Mouse (Mus musculus): ENCODE measurements around the gene Atp2c2. TPM values are rescaled to one million over a fixed set of nuclear protein-coding genes. Genes with fewer than 3 reads are reported as not detected.

Gene Atp2c2
- polyA plus RNA-seq, 1 experiment from 2014 or later: 5.3 TPM

- Histone ChIP-seq H3K9me3 (no peaks in the 10 kb centered on the region), H3K36me3 (no peaks in the 10 kb centered on the region), H3K9ac (no peak overlapping the region), H3K4me1 (no peaks in the 10 kb centered on the region), H3K4me3 (replicated peaks) (no peak overlapping the region), H3K4me2 (no peak overlapping the region), H3K27ac (no peak overlapping the region), H3K27me3 (replicated peaks) (no peaks in the 10 kb centered on the region)
- ATAC-seq (ENCODE audit: insufficient read depth, low FRiP score, low read depth): no peak
- WGBS: 73% methylated on average over 8 of the region's 8 CpGs
Measured at GRCm38 (mm10) chr8:119727093-119727492, 27.3 kb downstream of the Atp2c2 start.

- WGBS: 84% methylated on average over 8 of the region's 8 CpGs
- H3K36me3 ChIP-seq: no peaks in the 10 kb centered on the region
Measured at GRCm38 (mm10) chr8:119728351-119728895, 28.6 kb downstream of the Atp2c2 start.

GRCm38 (mm10) chr8:119732072-119732471 is 32.3 kb downstream of the Atp2c2 start:
- H3K4me2 ChIP-seq: no peak overlapping the region
- no peak overlapping the region for H3K9ac ChIP-seq
- H3K27ac ChIP-seq: no peak overlapping the region
- H3K9me3 ChIP-seq: no peaks in the 10 kb centered on the region
- no peak for ATAC-seq (ENCODE audit: insufficient read depth, low FRiP score, low read depth)
- no peaks in the 10 kb centered on the region for H3K4me1 ChIP-seq
- H3K27me3 ChIP-seq (replicated peaks): no peaks in the 10 kb centered on the region
- 69% methylated on average over 13 of the region's 13 CpGs for WGBS
- H3K36me3 ChIP-seq: no peaks in the 10 kb centered on the region
- no peak overlapping the region for H3K4me3 ChIP-seq (replicated peaks)

More at GRCm38 (mm10) chr8:119728351-119728895, 28.6 kb downstream of the Atp2c2 start:
- H3K27ac ChIP-seq: no peak overlapping the region
- H3K27me3 ChIP-seq (replicated peaks): no peaks in the 10 kb centered on the region
- no peak overlapping the region for H3K9ac ChIP-seq
- no peak for ATAC-seq (ENCODE audit: insufficient read depth, low FRiP score, low read depth)
- H3K4me1 ChIP-seq: no peaks in the 10 kb centered on the region
- H3K4me3 ChIP-seq (replicated peaks): no peak overlapping the region
- no peak overlapping the region for H3K4me2 ChIP-seq
- no peaks in the 10 kb centered on the region for H3K9me3 ChIP-seq

- no peak for ATAC-seq (ENCODE audit: insufficient read depth, low FRiP score, low read depth)
- H3K9me3 ChIP-seq: no peaks in the 10 kb centered on the region
- H3K27ac ChIP-seq: no peak overlapping the region
- H3K27me3 ChIP-seq (replicated peaks): no peaks in the 10 kb centered on the region
- no peak overlapping the region for H3K4me3 ChIP-seq (replicated peaks)
- no peak overlapping the region for H3K9ac ChIP-seq
- H3K4me1 ChIP-seq: peaks cover 5% of the 10 kb centered on the region; the same call in 1 of the 2 replicates
- no peaks in the 10 kb centered on the region for H3K36me3 ChIP-seq
- H3K4me2 ChIP-seq: no peak overlapping the region
- WGBS: 84% methylated on average over 10 of the region's 10 CpGs
Measured at GRCm38 (mm10) chr8:119736348-119736917, 36.6 kb downstream of the Atp2c2 start.

- H3K36me3 ChIP-seq: no peaks in the 10 kb centered on the region
- no peak overlapping the region for H3K4me2 ChIP-seq
- H3K9ac ChIP-seq: no peak overlapping the region
- no peak for ATAC-seq (ENCODE audit: insufficient read depth, low FRiP score, low read depth)
- 64% methylated on average over 11 of the region's 11 CpGs for WGBS
- no peak overlapping the region for H3K4me3 ChIP-seq (replicated peaks)
- H3K27me3 ChIP-seq (replicated peaks): no peaks in the 10 kb centered on the region
- H3K4me1 ChIP-seq: peaks cover 5% of the 10 kb centered on the region; the same call in 1 of the 2 replicates
- H3K27ac ChIP-seq: no peak overlapping the region
- H3K9me3 ChIP-seq: no peaks in the 10 kb centered on the region
Measured at GRCm38 (mm10) chr8:119737093-119737900, 37.5 kb downstream of the Atp2c2 start.

GRCm38 (mm10) chr8:119738129-119738907 is 38.5 kb downstream of the Atp2c2 start:
- Histone ChIP-seq H3K9me3 (no peaks in the 10 kb centered on the region), H3K27ac (no peak overlapping the region), H3K27me3 (replicated peaks) (no peaks in the 10 kb centered on the region), H3K4me3 (replicated peaks) (no peak overlapping the region), H3K4me2 (no peak overlapping the region), H3K4me1 (peaks cover 5% of the 10 kb centered on the region; the same call in 1 of the 2 replicates), H3K36me3 (no peaks in the 10 kb centered on the region), H3K9ac (no peak overlapping the region)
- WGBS: 64% methylated on average over 19 of the region's 19 CpGs
- no peak for ATAC-seq (ENCODE audit: insufficient read depth, low FRiP score, low read depth)

GRCm38 (mm10) chr8:119740634-119741033 is 40.8 kb downstream of the Atp2c2 start:
- peak; percentile 72 for ATAC-seq (ENCODE audit: insufficient read depth, low FRiP score, low read depth)
- Histone ChIP-seq H3K9me3 (no peaks in the 10 kb centered on the region), H3K27ac (peak overlapping the region; percentile 23; the same call in 1 of the 2 replicates), H3K9ac (no peak overlapping the region), H3K4me1 (peaks cover 9% of the 10 kb centered on the region; the same call in 1 of the 2 replicates), H3K36me3 (no peaks in the 10 kb centered on the region), H3K4me2 (no peak overlapping the region), H3K4me3 (replicated peaks) (no peak overlapping the region), H3K27me3 (replicated peaks) (no peaks in the 10 kb centered on the region)
- WGBS: 36% methylated on average over 4 of the region's 4 CpGs

- Histone ChIP-seq H3K4me2 (no peak overlapping the region), H3K36me3 (no peaks in the 10 kb centered on the region)
- WGBS: 85% methylated on average over 7 of the region's 7 CpGs
Measured at GRCm38 (mm10) chr8:119742409-119742808, 42.6 kb downstream of the Atp2c2 start.

GRCm38 (mm10) chr8:119743291-119744026 is 43.6 kb downstream of the Atp2c2 start:
- H3K9ac ChIP-seq: no peak overlapping the region
- no peaks in the 10 kb centered on the region for H3K9me3 ChIP-seq
- H3K4me3 ChIP-seq (replicated peaks): no peak overlapping the region
- no peak overlapping the region for H3K4me2 ChIP-seq
- H3K27me3 ChIP-seq (replicated peaks): no peaks in the 10 kb centered on the region
- peak overlapping the region; percentile 31; the same call in 1 of the 2 replicates for H3K27ac ChIP-seq
- 37% methylated on average over 13 of the region's 13 CpGs for WGBS
- peaks cover 9% of the 10 kb centered on the region; the same call in 1 of the 2 replicates for H3K4me1 ChIP-seq
- H3K36me3 ChIP-seq: no peaks in the 10 kb centered on the region
- ATAC-seq (ENCODE audit: insufficient read depth, low FRiP score, low read depth): no peak

More at GRCm38 (mm10) chr8:119742409-119742808, 42.6 kb downstream of the Atp2c2 start:
- no peak for ATAC-seq (ENCODE audit: insufficient read depth, low FRiP score, low read depth)
- Histone ChIP-seq H3K9ac (no peak overlapping the region), H3K4me3 (replicated peaks) (no peak overlapping the region), H3K27me3 (replicated peaks) (no peaks in the 10 kb centered on the region), H3K4me1 (peaks cover 9% of the 10 kb centered on the region; the same call in 1 of the 2 replicates), H3K27ac (no peak overlapping the region), H3K9me3 (no peaks in the 10 kb centered on the region)

GRCm38 (mm10) chr8:119744604-119745003 is 44.8 kb downstream of the Atp2c2 start:
- Histone ChIP-seq H3K9ac (no peak overlapping the region), H3K4me1 (peaks cover 7% of the 10 kb centered on the region; the same call in 1 of the 2 replicates), H3K27ac (no peak overlapping the region), H3K36me3 (no peaks in the 10 kb centered on the region), H3K4me2 (no peak overlapping the region), H3K4me3 (replicated peaks) (no peak overlapping the region), H3K27me3 (replicated peaks) (no peaks in the 10 kb centered on the region), H3K9me3 (no peaks in the 10 kb centered on the region)
- no peak for ATAC-seq (ENCODE audit: insufficient read depth, low FRiP score, low read depth)
- WGBS: 62% methylated on average over 4 of the region's 4 CpGs
